Mouse (Mus musculus): ENCODE measurements at regions not wholly inside any gene's neighbourhood (a gene's known extent, or its start where the extent isn't known, plus 50 kb on each side); places are given as distances from the start of the nearest gene placed in this dataset.

DNA sequence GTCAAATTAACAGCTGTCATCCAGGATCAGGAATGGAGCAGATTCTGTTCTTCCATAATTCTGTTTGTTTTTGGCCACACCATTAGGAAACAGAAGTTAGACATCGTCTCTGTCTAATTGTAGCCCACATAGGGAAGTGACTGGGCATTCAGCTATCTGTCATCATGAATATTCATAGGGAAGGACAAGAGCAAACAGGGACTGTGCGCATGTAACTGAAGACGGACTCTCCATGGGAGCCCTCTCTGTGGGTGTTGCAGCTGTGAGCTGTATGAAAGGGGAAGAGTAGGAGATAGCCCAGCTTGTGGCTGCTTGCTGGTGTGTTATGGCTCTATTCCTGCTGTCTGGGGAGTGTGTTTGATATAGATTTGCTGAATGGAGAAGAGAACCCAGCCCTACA, 238.3 kb upstream of the Prok2 start:
- H3K4me2 ChIP-seq: no peak overlapping the region
- WGBS: 82% methylated on average over 3 of the region's 3 CpGs
- no peaks in the 10 kb centered on the region for H3K27me3 ChIP-seq (replicated peaks)
- no peak overlapping the region for H3K9ac ChIP-seq
- no peak overlapping the region for H3K27ac ChIP-seq
- peaks cover 18% of the 10 kb centered on the region for H3K4me1 ChIP-seq
- no peak for ATAC-seq (ENCODE audit: insufficient read depth, low FRiP score, low read depth)
- no peaks in the 10 kb centered on the region for H3K9me3 ChIP-seq
- H3K36me3 ChIP-seq: no peaks in the 10 kb centered on the region
- H3K4me3 ChIP-seq (replicated peaks): no peak overlapping the region

DNA sequence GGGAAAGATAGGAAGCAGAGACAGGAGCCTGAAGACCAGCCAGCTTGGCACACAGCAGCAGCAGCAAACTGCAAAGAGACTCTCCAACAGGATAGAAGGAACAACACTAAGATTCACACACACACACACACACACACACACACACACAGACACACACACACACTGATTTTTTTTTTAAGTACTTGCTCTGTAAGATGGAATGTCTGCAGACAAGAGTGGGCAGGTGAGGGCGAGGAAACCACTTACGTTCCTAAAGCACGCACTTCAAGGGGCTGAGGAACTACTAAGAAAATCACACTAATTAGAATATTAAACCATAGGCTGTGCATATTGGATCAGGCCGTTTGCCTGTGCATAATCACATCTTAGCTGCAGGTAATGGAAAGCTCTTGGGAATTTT, 237.8 kb upstream of the Prok2 start:
- H3K4me3 ChIP-seq (replicated peaks): no peak overlapping the region
- ATAC-seq (ENCODE audit: insufficient read depth, low FRiP score, low read depth): no peak
- H3K27ac ChIP-seq: no peak overlapping the region
- 79% methylated on average over 4 of the region's 4 CpGs for WGBS
- no peaks in the 10 kb centered on the region for H3K9me3 ChIP-seq
- no peaks in the 10 kb centered on the region for H3K36me3 ChIP-seq
- peaks cover 16% of the 10 kb centered on the region for H3K4me1 ChIP-seq
- H3K27me3 ChIP-seq (replicated peaks): no peaks in the 10 kb centered on the region
- no peak overlapping the region for H3K9ac ChIP-seq
- H3K4me2 ChIP-seq: no peak overlapping the region

DNA sequence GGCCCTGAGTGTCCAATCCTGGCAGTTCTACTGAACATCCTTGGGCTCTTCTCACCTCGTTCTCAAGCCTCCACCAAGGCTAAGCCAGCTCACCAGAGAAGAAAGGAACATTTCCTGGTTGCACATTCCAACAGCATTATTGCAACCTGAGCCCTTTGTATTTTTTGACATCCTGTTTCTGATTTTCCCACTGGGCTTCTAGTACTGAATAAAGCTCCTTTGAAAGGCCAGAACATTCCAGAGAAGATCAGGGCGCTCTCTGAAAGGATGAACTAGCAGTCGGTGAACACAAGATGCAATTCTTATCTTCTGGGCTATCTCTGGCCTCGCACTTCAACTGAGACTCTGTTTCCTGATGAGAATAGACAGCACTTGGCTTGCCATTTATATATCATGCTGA, 233.2 kb upstream of the Prok2 start:
- ATAC-seq (ENCODE audit: insufficient read depth, low FRiP score, low read depth): no peak
- Histone ChIP-seq H3K9me3 (no peaks in the 10 kb centered on the region), H3K36me3 (no peaks in the 10 kb centered on the region), H3K4me3 (replicated peaks) (no peak overlapping the region), H3K27me3 (replicated peaks) (no peaks in the 10 kb centered on the region), H3K27ac (no peak overlapping the region), H3K4me2 (no peak overlapping the region), H3K4me1 (0 out of 2 replicates have a peak, but pooled peaks cover 3% of the 10 kb centered on the region), H3K9ac (no peak overlapping the region)
- 47% methylated on average over 4 of the region's 4 CpGs for WGBS

DNA sequence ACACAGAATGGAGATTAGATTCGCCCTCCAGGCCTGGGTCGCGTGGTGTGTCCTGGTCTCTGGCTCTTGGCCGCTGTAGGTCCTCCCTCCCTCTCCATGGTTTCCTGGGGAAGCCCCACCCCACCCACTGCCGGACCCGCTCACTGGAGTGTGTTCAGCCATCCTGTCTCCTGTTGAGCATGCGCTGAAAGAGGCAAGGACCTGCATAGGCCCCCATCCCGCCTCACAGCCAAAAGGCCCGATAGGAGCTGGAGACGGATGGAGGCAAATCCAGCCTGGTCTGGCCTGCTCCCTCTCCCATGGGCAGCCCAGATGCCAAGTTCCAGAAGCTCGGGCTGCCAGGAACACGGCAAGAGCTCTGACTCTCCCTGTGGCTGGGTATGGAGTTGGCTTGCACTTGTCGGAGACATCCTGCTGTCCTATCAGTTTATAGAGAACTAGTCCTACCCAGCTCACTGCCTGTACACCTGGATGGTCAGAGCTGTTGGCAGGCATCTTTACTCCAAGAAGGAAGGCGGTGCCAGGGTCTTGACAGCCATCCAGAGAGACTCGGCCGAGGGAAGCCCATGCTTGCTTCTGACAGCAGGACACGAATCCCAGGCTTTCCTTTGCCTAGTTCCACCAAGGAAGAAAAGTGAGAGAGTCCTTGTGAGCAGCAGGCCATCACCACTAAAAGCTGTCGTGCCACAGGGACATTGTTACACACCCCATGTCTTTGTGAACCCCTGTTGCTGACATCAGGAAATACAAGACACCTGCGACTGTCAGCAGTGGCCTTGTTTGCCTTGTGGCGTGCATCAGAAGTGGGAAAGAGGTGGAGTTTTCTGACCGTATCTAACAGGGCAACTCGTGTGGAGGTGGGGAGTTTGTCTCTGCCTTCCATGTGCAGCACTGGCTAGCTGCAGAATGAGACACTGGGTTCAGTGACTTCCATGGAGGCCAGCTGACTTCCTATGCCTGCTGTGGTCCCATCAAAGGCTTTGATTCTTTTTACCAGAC, 228.9 kb upstream of the Prok2 start:
- H3K27me3 ChIP-seq (replicated peaks): no peaks in the 10 kb centered on the region
- no peak overlapping the region for H3K9ac ChIP-seq
- WGBS: 72% methylated on average over 22 of the region's 22 CpGs
- no peak for ATAC-seq (ENCODE audit: insufficient read depth, low FRiP score, low read depth)
- no peaks in the 10 kb centered on the region for H3K9me3 ChIP-seq
- no peak overlapping the region for H3K27ac ChIP-seq
- no peaks in the 10 kb centered on the region for H3K4me1 ChIP-seq
- no peaks in the 10 kb centered on the region for H3K36me3 ChIP-seq
- H3K4me2 ChIP-seq: no peak overlapping the region
- no peak overlapping the region for H3K4me3 ChIP-seq (replicated peaks)

DNA sequence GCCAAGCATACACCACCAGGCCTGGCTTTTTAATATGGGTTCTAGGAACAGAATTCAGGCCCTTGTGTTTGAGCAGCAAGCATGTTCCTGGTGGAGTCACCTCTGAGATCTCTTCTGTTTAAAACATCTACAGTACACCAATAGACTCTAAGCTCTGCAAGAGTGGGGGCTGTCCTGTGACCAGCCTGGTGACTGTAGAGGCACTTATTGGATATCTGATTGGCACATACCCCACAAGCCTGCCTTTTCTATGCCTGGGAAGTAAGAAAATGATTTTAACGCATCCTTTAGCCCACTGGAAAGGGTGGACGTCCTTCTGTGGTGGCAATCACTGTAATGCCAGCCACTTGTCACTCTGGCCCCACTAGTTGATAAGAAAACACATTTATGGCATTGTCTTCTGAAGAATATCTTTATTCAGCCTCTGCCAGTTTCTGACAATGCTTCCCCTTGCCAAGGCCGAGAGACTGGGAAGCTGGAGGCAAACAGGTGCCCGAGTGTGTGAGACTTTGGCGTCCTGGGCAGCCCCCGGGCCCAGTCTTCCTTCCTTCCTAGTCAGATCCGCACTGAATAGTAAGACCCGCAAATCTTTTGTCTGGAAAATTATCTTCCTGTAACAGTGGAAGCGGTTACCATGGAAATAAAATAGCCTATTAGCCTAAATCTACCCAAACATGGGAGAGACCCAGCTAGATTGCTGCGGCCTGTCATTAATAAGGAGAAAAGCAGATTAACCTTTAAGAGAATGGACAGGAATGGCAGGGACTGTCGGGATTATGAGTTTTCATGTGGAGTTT, 228.0 kb upstream of the Prok2 start:
- ATAC-seq (ENCODE audit: insufficient read depth, low FRiP score, low read depth): no peak
- H3K9ac ChIP-seq: no peak overlapping the region
- WGBS: 75% methylated on average over 11 of the region's 11 CpGs

DNA sequence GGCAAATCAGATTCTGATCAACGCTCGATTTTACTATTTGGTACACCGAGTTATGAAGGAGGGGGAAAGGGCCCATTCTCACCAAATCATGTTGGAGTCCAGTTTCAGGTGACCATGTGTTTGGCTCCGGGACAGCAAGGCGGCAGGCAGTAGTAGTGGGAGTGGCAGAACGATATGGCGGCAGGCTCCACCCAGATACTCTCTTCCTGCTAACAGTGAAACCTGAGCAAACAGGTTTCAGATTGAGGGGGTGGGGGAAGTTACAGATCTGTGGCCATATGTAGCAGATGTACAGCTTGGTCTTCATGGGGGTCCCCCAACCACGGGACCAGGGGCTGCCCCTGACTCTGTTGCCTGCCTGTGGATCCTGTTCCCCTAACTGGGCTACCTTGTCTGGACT, 224.6 kb upstream of the Prok2 start:
- ATAC-seq (ENCODE audit: insufficient read depth, low FRiP score, low read depth): no peak
- WGBS: 84% methylated on average over 8 of the region's 8 CpGs
- H3K4me3 ChIP-seq (replicated peaks): no peak overlapping the region

More for the DNA sequence above, 228.0 kb upstream of the Prok2 start:
- H3K4me2 ChIP-seq: no peak overlapping the region
- no peaks in the 10 kb centered on the region for H3K36me3 ChIP-seq
- no peaks in the 10 kb centered on the region for H3K27me3 ChIP-seq (replicated peaks)
- H3K27ac ChIP-seq: no peak overlapping the region
- no peaks in the 10 kb centered on the region for H3K4me1 ChIP-seq
- no peak overlapping the region for H3K4me3 ChIP-seq (replicated peaks)
- no peaks in the 10 kb centered on the region for H3K9me3 ChIP-seq

DNA sequence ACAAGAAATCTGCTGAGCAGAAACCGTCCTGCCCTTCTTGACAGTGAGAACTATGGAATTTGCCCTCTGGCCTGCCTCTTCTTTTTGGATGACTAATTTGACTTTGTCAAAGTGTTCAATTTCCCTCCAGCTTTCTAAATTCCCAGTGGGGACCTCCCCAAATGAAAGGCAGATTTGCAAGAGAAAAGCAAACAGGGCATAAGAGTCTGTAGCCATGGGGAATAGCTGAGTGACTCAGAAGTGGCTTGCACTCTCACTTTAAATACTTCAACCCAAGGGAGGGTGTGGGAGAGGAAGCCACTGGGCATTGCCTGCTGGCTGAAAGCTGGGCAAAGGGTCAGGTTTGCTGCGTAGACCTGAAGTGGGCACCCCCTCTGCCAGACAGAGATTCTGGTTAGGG, 220.7 kb upstream of the Prok2 start:
- Histone ChIP-seq H3K4me3 (replicated peaks) (no peak overlapping the region), H3K9ac (no peak overlapping the region)
- WGBS: 41% methylated on average over 2 of the region's 2 CpGs

More for the DNA sequence above, 224.6 kb upstream of the Prok2 start:
- H3K4me2 ChIP-seq: no peak overlapping the region
- no peaks in the 10 kb centered on the region for H3K4me1 ChIP-seq
- no peaks in the 10 kb centered on the region for H3K27me3 ChIP-seq (replicated peaks)
- no peak overlapping the region for H3K27ac ChIP-seq
- H3K36me3 ChIP-seq: no peaks in the 10 kb centered on the region
- no peak overlapping the region for H3K9ac ChIP-seq
- H3K9me3 ChIP-seq: no peaks in the 10 kb centered on the region

DNA sequence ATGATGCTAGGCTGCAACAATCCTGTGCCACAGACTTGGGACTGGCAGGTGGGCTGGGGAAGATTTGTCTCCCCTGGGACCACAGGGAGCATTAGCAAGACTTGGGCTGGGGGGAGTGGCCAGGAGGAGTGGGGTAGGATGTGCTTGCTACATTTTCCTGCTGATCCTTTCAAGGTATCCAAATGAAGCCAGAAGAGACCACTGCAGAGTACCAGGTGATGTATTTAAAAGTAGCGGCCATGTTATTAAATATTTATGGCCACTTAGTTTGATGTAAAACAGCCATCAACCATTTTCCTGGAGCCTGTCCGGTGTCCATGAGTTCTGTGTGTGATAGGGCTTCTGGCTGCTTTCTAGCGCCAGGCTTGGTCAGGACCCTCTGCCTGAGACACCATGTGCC, 220.3 kb upstream of the Prok2 start:
- Histone ChIP-seq H3K9me3 (no peaks in the 10 kb centered on the region), H3K4me3 (replicated peaks) (no peak overlapping the region), H3K27me3 (replicated peaks) (no peaks in the 10 kb centered on the region), H3K4me1 (no peaks in the 10 kb centered on the region), H3K36me3 (no peaks in the 10 kb centered on the region), H3K4me2 (no peak overlapping the region), H3K27ac (no peak overlapping the region), H3K9ac (no peak overlapping the region)
- WGBS: 44% methylated on average over 3 of the region's 3 CpGs
- no peak for ATAC-seq (ENCODE audit: insufficient read depth, low FRiP score, low read depth)

More for the DNA sequence above, 220.7 kb upstream of the Prok2 start:
- Histone ChIP-seq H3K4me2 (no peak overlapping the region), H3K27ac (no peak overlapping the region), H3K27me3 (replicated peaks) (no peaks in the 10 kb centered on the region), H3K4me1 (no peaks in the 10 kb centered on the region), H3K36me3 (no peaks in the 10 kb centered on the region), H3K9me3 (no peaks in the 10 kb centered on the region)
- no peak for ATAC-seq (ENCODE audit: insufficient read depth, low FRiP score, low read depth)

DNA sequence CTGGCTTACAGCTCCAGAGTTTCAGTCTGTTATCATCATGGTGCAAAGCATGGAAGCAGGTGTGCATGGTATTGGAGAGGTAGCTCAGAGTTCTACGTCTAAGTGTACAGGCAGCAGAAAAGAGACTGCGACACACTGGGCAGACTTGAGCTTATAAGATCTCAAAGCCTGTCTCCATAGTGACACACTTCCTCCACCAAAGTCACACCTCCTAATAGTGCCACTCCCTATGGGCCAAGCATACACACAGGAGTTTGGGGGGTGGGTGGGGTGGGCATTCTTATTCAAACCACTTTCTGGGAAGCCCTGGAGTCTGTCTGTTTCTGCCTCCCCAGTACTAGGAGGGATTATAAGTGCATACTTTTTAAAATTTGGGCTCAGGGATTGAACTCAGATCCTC, 219.5 kb upstream of the Prok2 start:
- 72% methylated on average over 2 of the region's 2 CpGs for WGBS
- H3K27ac ChIP-seq: no peak overlapping the region
- H3K36me3 ChIP-seq: no peaks in the 10 kb centered on the region
- H3K4me3 ChIP-seq (replicated peaks): no peak overlapping the region
- H3K4me2 ChIP-seq: no peak overlapping the region
- no peak overlapping the region for H3K9ac ChIP-seq
- H3K9me3 ChIP-seq: no peaks in the 10 kb centered on the region
- ATAC-seq (ENCODE audit: insufficient read depth, low FRiP score, low read depth): no peak
- no peaks in the 10 kb centered on the region for H3K27me3 ChIP-seq (replicated peaks)
- H3K4me1 ChIP-seq: no peaks in the 10 kb centered on the region

DNA sequence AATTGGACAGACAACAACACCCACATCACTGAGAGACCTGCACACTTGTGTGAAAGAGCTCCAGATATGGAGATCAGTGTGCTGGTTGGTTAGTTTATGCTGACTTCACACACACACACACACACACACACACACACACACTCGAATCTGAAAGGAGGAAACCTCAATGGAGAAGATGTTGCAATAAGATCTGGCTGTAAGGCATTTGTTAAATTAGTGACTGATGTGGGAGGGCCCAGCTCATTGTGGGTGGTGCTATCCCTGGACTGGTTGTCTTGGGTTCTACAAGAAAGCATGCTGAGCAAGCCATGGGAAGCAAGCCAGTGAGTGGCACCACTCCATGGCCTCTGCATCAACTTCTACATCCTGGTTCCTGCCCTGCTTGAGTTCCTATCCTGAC, 216.8 kb upstream of the Prok2 start:
- H3K4me1 ChIP-seq: no peaks in the 10 kb centered on the region
- 63% methylated on average over 1 of the region's 1 CpGs for WGBS
- H3K9ac ChIP-seq: no peak overlapping the region
- H3K27ac ChIP-seq: no peak overlapping the region
- ATAC-seq (ENCODE audit: insufficient read depth, low FRiP score, low read depth): no peak
- no peaks in the 10 kb centered on the region for H3K36me3 ChIP-seq
- no peaks in the 10 kb centered on the region for H3K27me3 ChIP-seq (replicated peaks)
- H3K4me2 ChIP-seq: no peak overlapping the region
- H3K9me3 ChIP-seq: no peaks in the 10 kb centered on the region
- H3K4me3 ChIP-seq (replicated peaks): no peak overlapping the region

DNA sequence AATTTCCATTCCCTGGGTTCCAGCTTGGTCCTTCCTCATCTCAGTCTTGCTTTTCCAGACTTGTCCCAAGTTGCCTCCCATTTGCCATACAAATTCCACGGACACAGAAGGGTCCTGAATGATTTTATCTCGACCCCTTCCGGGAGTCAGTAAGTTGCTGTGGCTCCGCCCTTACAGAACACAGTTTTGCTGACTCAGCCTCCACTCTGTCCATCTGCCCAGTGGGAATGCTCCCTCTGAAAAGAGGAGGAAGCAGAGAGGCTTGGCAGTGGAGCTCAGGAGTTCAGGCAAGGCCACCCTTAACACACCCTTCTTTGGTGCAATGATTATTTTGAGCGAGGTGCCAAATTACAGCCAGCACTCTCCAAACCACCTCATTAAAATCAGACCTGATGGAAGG, 213.9 kb upstream of the Prok2 start:
- H3K9me3 ChIP-seq: no peaks in the 10 kb centered on the region
- no peak overlapping the region for H3K9ac ChIP-seq
- no peak for ATAC-seq (ENCODE audit: insufficient read depth, low FRiP score, low read depth)
- no peaks in the 10 kb centered on the region for H3K27me3 ChIP-seq (replicated peaks)
- no peaks in the 10 kb centered on the region for H3K4me1 ChIP-seq
- no peak overlapping the region for H3K4me3 ChIP-seq (replicated peaks)
- H3K4me2 ChIP-seq: no peak overlapping the region
- H3K27ac ChIP-seq: no peak overlapping the region
- WGBS: 41% methylated on average over 5 of the region's 5 CpGs
- H3K36me3 ChIP-seq: no peaks in the 10 kb centered on the region

DNA sequence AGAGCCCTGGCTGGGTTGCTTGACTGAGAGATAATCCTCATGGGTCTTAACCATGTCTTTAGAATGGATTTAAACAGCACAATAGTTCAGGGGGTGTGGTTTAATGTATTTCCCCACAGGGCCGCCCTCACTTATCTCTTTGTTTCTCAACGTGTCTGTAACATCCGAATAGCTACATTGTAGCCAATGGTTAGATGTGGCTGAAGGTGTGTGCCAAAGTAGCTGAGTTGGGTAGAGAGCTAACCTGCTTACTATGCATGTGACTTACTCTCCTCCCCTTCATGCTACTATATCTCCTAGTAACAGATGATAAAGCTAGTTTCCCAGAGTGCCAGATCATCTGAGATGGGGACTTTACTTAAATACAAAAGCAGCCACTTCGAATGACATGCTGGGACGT, 213.2 kb upstream of the Prok2 start:
- no peaks in the 10 kb centered on the region for H3K27me3 ChIP-seq (replicated peaks)
- no peak overlapping the region for H3K27ac ChIP-seq
- no peaks in the 10 kb centered on the region for H3K9me3 ChIP-seq
- no peaks in the 10 kb centered on the region for H3K4me1 ChIP-seq
- ATAC-seq (ENCODE audit: insufficient read depth, low FRiP score, low read depth): no peak
- WGBS: 59% methylated on average over 5 of the region's 5 CpGs
- no peak overlapping the region for H3K9ac ChIP-seq
- H3K36me3 ChIP-seq: no peaks in the 10 kb centered on the region
- H3K4me3 ChIP-seq (replicated peaks): no peak overlapping the region
- no peak overlapping the region for H3K4me2 ChIP-seq
